Mouse (Mus musculus): ENCODE measurements around the gene Nfatc2.

GRCm38 (mm10) chr2:168428375-168428901, 173.0 kb downstream of the Nfatc2 start:
- peak; percentile 69 for TF ChIP-seq CTCF (conservative IDR thresholded peaks at IDR 0.05; ENCODE audit: low read length)
- TF ChIP-seq NANOG (IDR thresholded peaks at IDR 0.05; ENCODE audit: borderline replicate concordance, low read length), result no peak
- TF ChIP-seq POU5F1 (IDR thresholded peaks at IDR 0.05; ENCODE audit: borderline replicate concordance, low read length), result no peak
